Mouse (Mus musculus) cortical plate, adult 2 months (tissue): Measurements from ENCODE around the gene Slc35b2.

Source experiments
- CTCF ChIP-seq: fragments of 200-500 bp; IDR thresholded peaks from 2 replicates; pipeline ENCODE4 v1.5.1; 2011; ENCODE audit warnings: mild to moderate bottlenecking, control low read depth, low read length; ENCODE audit not compliant: insufficient read depth; ENCODE audit errors: extremely low read depth
- POLR2A ChIP-seq: fragments of 200-500 bp; IDR thresholded peaks from 2 replicates; pipeline ENCODE4 v1.6.1; 2011; ENCODE audit warnings: mild to moderate bottlenecking, low read length, control low read depth; ENCODE audit not compliant: insufficient read depth; ENCODE audit errors: extremely low read depth

GRCm38 (mm10) chr17:45568990-45569389 lies 5.3 kb downstream of the Slc35b2 start:
- no peak for TF ChIP-seq CTCF
- no peak for TF ChIP-seq POLR2A
